Mouse (Mus musculus): ENCODE measurements around the gene Ern1. TPM values are rescaled to one million over a fixed set of nuclear protein-coding genes. Genes with fewer than 3 reads are reported as not detected.
A peak's percentile ranks its signal among the peaks of the same experiment; 100 is the strongest.

Ern1 gene
- total RNA-seq, 2 experiments from 2014 or later, result 4.9 to 5.9 TPM

GRCm38 (mm10) chr11:106486866-106487732, 553 bp downstream of the Ern1 start:
- intact Hi-C loops (cut with DNase I; ENCODE audit: low total_unique reads), result no loop called here
- peak; percentile 72 for DNase-seq

DNA sequence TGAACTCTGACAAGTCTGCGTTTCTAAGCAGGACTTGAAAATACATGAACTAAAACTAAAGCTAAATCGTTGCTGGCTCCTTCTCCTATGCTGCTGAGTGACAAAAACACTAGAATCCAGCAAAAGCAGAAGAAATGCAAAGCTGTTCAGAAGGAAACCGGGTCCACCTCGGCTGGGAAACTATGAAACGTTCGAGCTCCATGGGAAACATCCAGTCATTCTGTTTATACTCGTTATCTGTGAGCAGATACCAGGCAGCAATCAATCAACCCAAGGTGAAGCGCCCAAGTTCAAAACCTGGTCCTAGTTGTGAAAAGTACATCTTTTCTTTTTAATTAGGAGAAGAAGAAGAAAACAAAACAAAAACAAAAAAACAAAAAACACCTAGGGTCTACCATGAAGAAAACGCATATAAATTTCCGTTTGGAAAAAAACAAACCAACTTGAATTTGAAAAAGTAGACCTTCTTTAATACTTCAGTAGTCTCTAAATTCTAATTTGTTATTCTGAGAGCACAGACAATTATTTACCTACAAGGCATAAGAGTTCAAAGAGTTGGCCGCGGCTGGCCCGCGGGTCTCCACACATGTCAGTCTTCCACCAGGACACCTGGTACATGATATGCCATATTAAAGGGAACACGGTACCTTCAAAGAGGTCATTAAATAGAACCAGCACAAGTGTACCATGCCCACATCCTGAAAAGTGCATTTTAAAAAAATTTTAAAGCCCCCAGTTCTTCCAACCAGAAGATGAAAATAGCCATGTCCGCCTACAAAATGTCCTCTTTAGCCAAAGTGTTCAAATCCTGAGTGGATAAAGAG, 1.4 kb downstream of the Ern1 start:
- intact Hi-C loops (cut with DNase I; ENCODE audit: low total_unique reads), result no loop called here
- no peak for DNase-seq

GRCm38 (mm10) chr11:106485611-106486010, 2.0 kb downstream of the Ern1 start:
- DNase-seq, result no peak
- intact Hi-C loops (cut with DNase I; ENCODE audit: low total_unique reads), result no loop called here

- no peak for DNase-seq
- intact Hi-C loops (cut with DNase I; ENCODE audit: low total_unique reads), result no loop called here
These were observed 2.8 kb downstream of the Ern1 start for GRCm38 (mm10) chr11:106484875-106485274.

GRCm38 (mm10) chr11:106482867-106483266, 4.8 kb downstream of the Ern1 start:
- DNase-seq, result no peak
- intact Hi-C loops (cut with DNase I; ENCODE audit: low total_unique reads), result no loop called here

- no peak for DNase-seq
- intact Hi-C loops (cut with DNase I; ENCODE audit: low total_unique reads), result no loop called here
These were observed 6.0 kb downstream of the Ern1 start for GRCm38 (mm10) chr11:106481651-106482050.

GRCm38 (mm10) chr11:106480530-106480885, 7.1 kb downstream of the Ern1 start:
- DNase-seq, result no peak
- intact Hi-C loops (cut with DNase I; ENCODE audit: low total_unique reads), result no loop called here

- intact Hi-C loops (cut with DNase I; ENCODE audit: low total_unique reads), result no loop called here
- DNase-seq, result no peak
These were observed 7.8 kb downstream of the Ern1 start for GRCm38 (mm10) chr11:106479619-106480529.

- intact Hi-C loops (cut with DNase I; ENCODE audit: low total_unique reads), result no loop called here
- no peak for DNase-seq
These were observed 8.9 kb downstream of the Ern1 start for GRCm38 (mm10) chr11:106478745-106479144.

DNA sequence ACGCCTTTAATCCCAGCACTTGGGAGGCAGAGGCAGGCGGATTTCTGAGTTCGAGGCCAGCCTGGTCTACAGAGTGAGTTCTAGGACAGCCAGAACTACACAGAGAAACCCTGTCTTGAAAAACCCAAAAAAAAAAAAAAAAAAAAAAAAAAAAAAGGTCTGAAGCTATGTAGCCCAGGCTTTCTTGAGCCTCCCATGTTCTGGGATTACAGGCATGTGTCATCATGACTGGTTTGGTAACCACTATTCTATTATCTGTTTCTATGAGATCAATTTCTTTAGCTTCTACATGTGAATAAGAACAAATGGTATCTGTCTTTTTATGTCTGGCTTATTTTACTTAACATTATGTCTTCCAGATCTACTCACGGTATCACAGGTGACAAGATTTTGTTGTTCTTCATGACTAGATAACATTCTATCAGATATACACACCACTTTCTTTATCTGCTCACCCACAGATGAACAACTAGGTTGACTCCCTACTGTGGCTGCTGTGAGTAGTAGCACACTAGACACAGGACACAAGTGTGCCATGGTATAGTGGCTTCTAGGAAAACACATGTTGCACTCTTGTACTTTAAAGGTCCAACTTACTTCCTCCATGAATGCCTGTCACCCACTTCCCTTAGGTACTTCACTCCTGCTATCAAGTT, 10.0 kb downstream of the Ern1 start:
- intact Hi-C loops (cut with DNase I; ENCODE audit: low total_unique reads), result no loop called here
- no peak for DNase-seq

- intact Hi-C loops (cut with DNase I; ENCODE audit: low total_unique reads), result no loop called here
- no peak for DNase-seq
These were observed 12.3 kb downstream of the Ern1 start for GRCm38 (mm10) chr11:106475309-106475708.

DNA sequence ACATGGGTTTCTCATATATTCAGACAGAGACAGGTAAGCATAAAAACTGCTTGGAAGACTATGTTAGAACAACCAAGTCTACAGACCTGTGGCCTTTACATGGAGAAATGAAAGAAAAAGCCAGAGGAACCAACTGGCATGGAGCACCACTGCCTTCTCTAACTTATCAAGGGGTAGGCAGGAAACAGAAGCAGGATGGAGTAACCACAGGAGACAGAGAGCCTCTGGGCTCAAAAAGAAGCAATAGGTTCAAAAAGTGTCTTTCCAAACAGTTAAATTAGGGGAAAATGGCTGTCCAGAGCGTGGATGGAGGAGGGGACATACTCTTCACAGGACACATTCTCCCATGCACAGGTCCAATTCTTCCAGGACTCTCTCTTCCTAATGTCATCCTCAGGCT, 16.0 kb downstream of the Ern1 start:
- DNase-seq, result no peak
- intact Hi-C loops (cut with DNase I; ENCODE audit: low total_unique reads), result no loop called here

DNA sequence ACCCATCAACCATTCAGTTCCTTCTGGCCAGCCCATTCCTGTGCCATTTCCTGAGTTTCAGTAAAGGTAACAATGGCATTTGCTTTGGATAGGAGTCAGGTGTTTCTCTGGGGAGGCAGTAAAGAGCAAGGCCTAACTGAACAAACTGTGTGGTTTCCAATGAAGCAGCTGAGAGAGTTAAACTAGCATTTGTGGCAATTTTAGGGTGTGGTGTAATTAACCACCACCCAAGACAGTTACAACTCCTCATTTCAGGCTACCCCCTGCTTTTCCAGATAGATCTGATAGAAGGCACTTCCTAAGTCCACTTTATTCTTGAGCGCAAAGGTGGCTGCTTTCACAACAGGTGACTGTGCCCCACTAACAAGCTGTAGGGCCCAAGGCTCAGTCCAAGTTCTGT, 19.1 kb downstream of the Ern1 start:
- intact Hi-C loops (cut with DNase I; ENCODE audit: low total_unique reads), result no loop called here

GRCm38 (mm10) chr11:106465932-106466331, 21.7 kb downstream of the Ern1 start:
- no peak for DNase-seq
- intact Hi-C loops (cut with DNase I; ENCODE audit: low total_unique reads), result no loop called here

More for the DNA sequence above, 19.1 kb downstream of the Ern1 start:
- DNase-seq, result no peak

DNA sequence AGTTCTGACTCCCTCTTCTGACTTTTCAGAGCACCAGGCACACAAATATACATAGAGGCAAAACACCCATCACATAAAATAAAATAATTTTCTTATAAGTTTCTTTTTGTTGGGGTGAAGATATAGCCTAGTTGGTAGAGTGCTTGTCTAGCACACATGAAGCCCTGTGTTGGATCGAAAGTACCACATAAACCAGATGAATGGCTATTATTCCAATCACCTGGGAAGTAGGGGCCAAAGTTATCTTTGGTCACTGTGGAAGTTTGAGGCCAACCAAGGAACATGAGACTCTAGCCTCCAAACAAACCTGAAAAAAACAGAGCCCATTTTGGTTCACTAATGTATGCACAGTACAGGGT, 22.1 kb downstream of the Ern1 start:
- intact Hi-C loops (cut with DNase I; ENCODE audit: low total_unique reads), result no loop called here
- no peak for DNase-seq

DNA sequence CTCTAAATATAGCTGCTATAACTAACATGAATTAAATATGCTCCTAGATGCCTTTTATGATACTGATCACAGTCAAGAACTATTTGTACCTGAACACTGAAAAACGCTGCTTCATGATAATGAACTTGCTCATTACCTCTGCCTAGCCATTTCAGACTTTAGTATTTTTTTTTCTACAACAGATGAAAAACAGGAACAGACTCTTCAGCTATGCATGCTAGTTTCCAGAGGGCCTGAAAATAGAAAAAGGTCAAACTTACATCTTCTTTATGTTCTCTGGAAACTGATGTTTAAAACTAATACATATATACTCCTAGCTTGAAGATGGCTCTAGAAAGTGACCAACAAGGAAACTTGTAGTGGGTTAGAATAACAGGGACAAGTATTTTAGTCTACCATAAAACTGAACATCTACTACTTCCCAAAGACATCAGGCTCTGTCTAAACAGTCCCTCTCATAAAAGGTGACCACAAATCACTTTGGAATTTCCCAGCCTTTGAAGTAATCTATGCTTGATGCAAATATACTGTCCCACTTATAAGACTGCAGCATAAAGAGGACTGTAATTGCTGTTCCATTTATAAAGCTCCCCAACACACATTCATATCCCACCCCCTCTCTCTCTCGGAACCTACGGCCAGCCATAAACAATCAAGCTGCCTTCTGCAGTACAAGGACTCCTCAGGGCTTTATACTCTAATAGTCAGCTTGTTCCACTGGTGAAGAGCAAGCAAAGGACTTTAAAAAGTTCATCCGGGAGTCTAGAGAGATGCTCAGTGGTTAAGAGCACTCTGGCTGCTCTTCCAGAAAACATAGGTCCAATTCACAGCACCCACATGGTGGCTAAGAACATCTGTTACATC, 22.7 kb downstream of the Ern1 start:
- no peak for DNase-seq
- intact Hi-C loops (cut with DNase I; ENCODE audit: low total_unique reads), result no loop called here

- intact Hi-C loops (cut with DNase I; ENCODE audit: low total_unique reads), result no loop called here
- no peak for DNase-seq
These were observed 23.8 kb downstream of the Ern1 start for GRCm38 (mm10) chr11:106463845-106464244.

DNA sequence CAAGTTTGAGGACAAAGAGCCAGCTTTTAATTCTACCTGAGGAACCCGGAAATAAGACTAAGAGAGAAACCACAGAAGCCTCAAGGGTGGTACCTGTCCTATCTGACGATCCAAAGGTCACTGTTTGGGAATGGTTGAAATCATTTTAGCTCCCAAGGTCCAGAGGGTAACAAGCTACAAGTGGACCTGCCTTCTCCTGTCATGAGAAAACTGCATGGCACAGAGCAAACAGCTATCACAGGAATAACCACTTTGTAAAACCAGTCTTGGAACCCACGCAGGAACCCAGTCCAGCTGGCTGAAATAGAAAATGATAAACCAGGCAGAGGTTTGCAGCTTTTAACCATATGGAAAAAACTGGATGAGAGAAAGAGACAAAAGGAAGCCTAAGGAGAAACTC, 25.3 kb downstream of the Ern1 start:
- intact Hi-C loops (cut with DNase I; ENCODE audit: low total_unique reads), result no loop called here
- no peak for DNase-seq

All from gastrocnemius, postnatal 14 days (tissue).